Mouse (Mus musculus) spleen, adult 2 months (tissue): ENCODE results near the gene Nudt8.

Experiments used
- CTCF ChIP-seq: fragments of 200-500 bp; IDR thresholded peaks from 2 replicates; pipeline ENCODE4 v1.5.1; 2011; ENCODE audit warnings: mild to moderate bottlenecking, inconsistent platforms; ENCODE audit not compliant: insufficient read depth, insufficient read length, insufficient replicate concordance; ENCODE audit errors: extremely low read depth
- POLR2A ChIP-seq: fragments of 200-500 bp; IDR thresholded peaks from 2 replicates; pipeline ENCODE4 v1.6.1; 2011; ENCODE audit warnings: low read depth, low read length, inconsistent platforms

- TF ChIP-seq POLR2A = no peak
- no peak for TF ChIP-seq CTCF
These were observed 32.9 kb downstream of the Nudt8 start for GRCm38 (mm10) chr19:4033298-4033697.
